Mouse (Mus musculus) liver, postnatal 0 days (tissue): Measurements from ENCODE around the gene Wdr34. TPM values are rescaled to one million over a fixed set of nuclear protein-coding genes. Genes with fewer than 3 reads are reported as not detected.
A peak's percentile ranks its signal among the peaks of the same experiment; 100 is the strongest.

ENCODE experiments used
- ATAC-seq: fragments of 200-750 bp; cut with Nextera tagmentation; 2 replicates; pipeline ENCODE4 v1.8.0; 2017; ENCODE audit warnings: mild to moderate bottlenecking, moderate library complexity
- DNase-seq: peaks from one replicate; pipeline ENCODE4 v3.0.0-alpha.2; 2016
- H3K27ac ChIP-seq: fragments of 300-500 bp; sonication (generic); 2 replicates; pipeline ENCODE4 v1.5.1; 2014; ENCODE audit warnings: antibody characterized with exemption, moderate library complexity, mild to moderate bottlenecking, low read depth
- H3K27me3 ChIP-seq: fragments of 300-500 bp; sonication (generic); 2 replicates; pipeline ENCODE4 v1.6.1; 2014; ENCODE audit warnings: low read length, control low read depth, mixed read lengths; ENCODE audit not compliant: insufficient read depth
- H3K36me3 ChIP-seq: fragments of 300-500 bp; sonication (generic); replicated peaks from 2 replicates; pipeline ENCODE4 v1.6.1; 2014; ENCODE audit warnings: mild to moderate bottlenecking, control low read depth, low read length, moderate library complexity, mixed read lengths; ENCODE audit not compliant: insufficient read depth
- H3K4me1 ChIP-seq: fragments of 300-500 bp; sonication (generic); 2 replicates; pipeline ENCODE4 v1.6.1; 2014; ENCODE audit warnings: antibody characterized with exemption, mild to moderate bottlenecking, control low read depth; ENCODE audit not compliant: insufficient read depth
- H3K4me2 ChIP-seq: fragments of 300-500 bp; sonication (generic); 2 replicates; pipeline ENCODE4 v1.6.1; 2014; ENCODE audit warnings: low read depth, mild to moderate bottlenecking, low read length, moderate library complexity, mixed read lengths
- H3K4me3 ChIP-seq: fragments of 300-500 bp; sonication (generic); 2 replicates; pipeline ENCODE4 v1.5.1; 2014; ENCODE audit warnings: low read depth, low read length
- H3K9ac ChIP-seq: fragments of 300-500 bp; sonication (generic); replicated peaks from 2 replicates; pipeline ENCODE4 v1.6.1; 2014; ENCODE audit warnings: mild to moderate bottlenecking, moderate library complexity
- H3K9me3 ChIP-seq: fragments of 300-500 bp; sonication (generic); 2 replicates; pipeline ENCODE4 v1.6.1; 2016; ENCODE audit warnings: mild to moderate bottlenecking, control low read depth, low read length, mixed read lengths
- CTCF ChIP-seq: sonication (generic); IDR thresholded peaks from 2 replicates; pipeline ENCODE4 v1.5.1; 2016; ENCODE audit warnings: antibody characterized with exemption, low read depth
- EP300 ChIP-seq: IDR thresholded peaks from 2 replicates; pipeline ENCODE4 v1.6.1; 2016; ENCODE audit warnings: antibody characterized with exemption, low read depth, mild to moderate bottlenecking
- WGBS: fragments of 180-500 bp; shearing (Covaris S2); extraction: QIAGEN DNeasy Blood & Tissue Kit; methylation state at CpG from one replicate; pipeline ENCODE4 v1.1.7; 2014; ENCODE audit not compliant: insufficient replicate concordance; 5-methylcytosine and 5-hydroxymethylcytosine counted together
- polyA plus RNA-seq: library from polyadenylated mRNA; unstranded; fragments of >200 nt; fragmentation: Nextera tagmentation; extraction: Ambion mirVana; gene quantifications from 2 replicates; pipeline ENCODE4 v1.2.1, GENCODE M21; 2015

Gene Wdr34
- polyA plus RNA-seq, 1 experiment from 2014 or later, result 6.6 TPM

- no peak overlapping the region for H3K4me2 ChIP-seq
Measured at GRCm38 (mm10) chr2:30091521-30091920, 42.8 kb upstream of the Wdr34 start.

GRCm38 (mm10) chr2:30087310-30087709 lies 38.6 kb upstream of the Wdr34 start:
- ATAC-seq (no peak), DNase-seq (no peak)
- Histone ChIP-seq H3K4me2 (no peak overlapping the region), H3K27ac (no peak overlapping the region), H3K9ac (no peak overlapping the region), H3K4me3 (no peak overlapping the region), H3K36me3 (peaks cover 6% of the 10 kb centered on the region), H3K4me1 (no peaks in the 10 kb centered on the region), H3K9me3 (no peaks in the 10 kb centered on the region), H3K27me3 (no peaks in the 10 kb centered on the region)
- TF ChIP-seq EP300 (no peak), CTCF (peak; percentile 38)
- 75% methylated on average over 4 of the region's 4 CpGs for WGBS

More at GRCm38 (mm10) chr2:30091521-30091920, 42.8 kb upstream of the Wdr34 start:
- DNase-seq (no peak), ATAC-seq (no peak)
- no peaks in the 10 kb centered on the region for H3K27me3 ChIP-seq
- H3K9me3 ChIP-seq, result no peaks in the 10 kb centered on the region
- H3K4me1 ChIP-seq, result peaks cover 19% of the 10 kb centered on the region
- TF ChIP-seq EP300, result no peak
- TF ChIP-seq CTCF, result no peak
- H3K27ac ChIP-seq, result no peak overlapping the region
- H3K9ac ChIP-seq, result no peak overlapping the region
- no peak overlapping the region for H3K4me3 ChIP-seq
- H3K36me3 ChIP-seq, result peaks cover 6% of the 10 kb centered on the region
- WGBS, result 97% methylated on average over 12 of the region's 12 CpGs

GRCm38 (mm10) chr2:30084632-30085031 lies 36.0 kb upstream of the Wdr34 start:
- Histone ChIP-seq H3K36me3 (no peaks in the 10 kb centered on the region), H3K27ac (0 out of 2 replicates have a peak overlapping the region, but pooled peaks have one; percentile 16), H3K9me3 (no peaks in the 10 kb centered on the region), H3K4me2 (peak overlapping the region; percentile 38), H3K27me3 (no peaks in the 10 kb centered on the region), H3K4me1 (no peaks in the 10 kb centered on the region), H3K4me3 (no peak overlapping the region), H3K9ac (no peak overlapping the region)
- no peak for DNase-seq
- no peak for TF ChIP-seq CTCF
- TF ChIP-seq EP300, result no peak
- peak; percentile 76 for ATAC-seq
- WGBS, result 57% methylated on average over 12 of the region's 12 CpGs

- ATAC-seq (no peak), DNase-seq (no peak)
- Histone ChIP-seq H3K9me3 (no peaks in the 10 kb centered on the region), H3K27ac (0 out of 2 replicates have a peak overlapping the region, but pooled peaks have one; percentile 16), H3K4me3 (no peak overlapping the region), H3K27me3 (no peaks in the 10 kb centered on the region), H3K36me3 (no peaks in the 10 kb centered on the region), H3K9ac (no peak overlapping the region), H3K4me2 (0 out of 2 replicates have a peak overlapping the region, but pooled peaks have one; percentile 38), H3K4me1 (no peaks in the 10 kb centered on the region)
- no peak for TF ChIP-seq CTCF
- TF ChIP-seq EP300, result no peak
- 56% methylated on average over 5 of the region's 5 CpGs for WGBS
Measured at GRCm38 (mm10) chr2:30084113-30084512, 35.4 kb upstream of the Wdr34 start.

- ATAC-seq (no peak), DNase-seq (no peak)
- H3K9me3 ChIP-seq, result no peaks in the 10 kb centered on the region
- no peak overlapping the region for H3K27ac ChIP-seq
- TF ChIP-seq EP300, result no peak
- TF ChIP-seq CTCF, result no peak
- no peaks in the 10 kb centered on the region for H3K36me3 ChIP-seq
- no peak overlapping the region for H3K4me3 ChIP-seq
- H3K4me2 ChIP-seq, result no peak overlapping the region
- peaks cover 8% of the 10 kb centered on the region for H3K4me1 ChIP-seq
- H3K9ac ChIP-seq, result no peak overlapping the region
- WGBS, result 90% methylated on average over 15 of the region's 15 CpGs
- no peaks in the 10 kb centered on the region for H3K27me3 ChIP-seq
Measured at GRCm38 (mm10) chr2:30080181-30080800, 31.6 kb upstream of the Wdr34 start.

- H3K36me3 ChIP-seq, result 0 out of 2 replicates have a peak, but pooled peaks cover 2% of the 10 kb centered on the region
- no peak overlapping the region for H3K4me2 ChIP-seq
- H3K9ac ChIP-seq, result no peak overlapping the region
- TF ChIP-seq EP300 (no peak), CTCF (no peak)
- 78% methylated on average over 4 of the region's 4 CpGs for WGBS
- no peak overlapping the region for H3K4me3 ChIP-seq
- H3K27ac ChIP-seq, result no peak overlapping the region
- H3K9me3 ChIP-seq, result no peaks in the 10 kb centered on the region
- no peak for DNase-seq
- peaks cover 8% of the 10 kb centered on the region for H3K4me1 ChIP-seq
- H3K27me3 ChIP-seq, result no peaks in the 10 kb centered on the region
- no peak for ATAC-seq
Measured at GRCm38 (mm10) chr2:30078760-30079159, 30.1 kb upstream of the Wdr34 start.
